8 mouse cellular contexts compared by ENCODE assay signal in the genomic region with DNA sequence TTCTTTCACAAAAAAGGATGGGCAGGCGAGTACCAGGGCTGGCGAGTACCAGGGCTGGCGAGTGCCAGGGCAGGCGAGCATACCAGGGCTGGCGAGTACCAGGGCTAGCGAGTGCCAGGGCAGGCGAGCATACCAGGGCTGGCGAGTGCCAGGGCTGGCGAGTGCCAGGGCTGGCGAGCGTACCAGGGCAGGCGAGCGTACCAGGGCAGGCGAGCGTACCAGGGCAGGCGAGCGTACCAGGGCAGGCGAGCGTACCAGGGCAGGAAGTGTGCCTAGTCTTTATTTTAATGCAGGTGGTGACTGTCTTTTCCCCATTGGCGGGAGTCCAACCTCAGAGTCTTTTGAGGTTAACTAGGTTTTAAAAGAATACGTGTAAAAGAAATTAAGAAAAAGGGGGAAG. TPM values are rescaled to one million over a fixed set of nuclear protein-coding genes. Genes with fewer than 3 reads are reported as not detected.
DNase-seq lines count a peak whose midpoint lies in the region; ATAC-seq lines count a peak whose summit lies in the region.
"Had no signal": no experiment of that assay in that cellular context is flagged by ENCODE, and none has a peak within 500 bp of the region (broad histone marks: within the 10 kb centered on the region; RNA-seq: fewer than 3 reads in every experiment).

No protein-coding gene starts in this region.

- WGBS in midbrain, embryonic 15.5 days: 79% methylated on average over 21 of the region's 21 CpGs

- no peak for ATAC-seq in midbrain, embryonic 15.5 days (replicated peaks)

- H3K27me3 ChIP-seq in midbrain, embryonic 15.5 days (replicated peaks): no peaks in the 10 kb centered on the region
- H3K27me3 ChIP-seq: neural tube, embryonic 12.5 days had no signal

- H3K36me3 ChIP-seq in midbrain, embryonic 15.5 days (replicated peaks): no peaks in the 10 kb centered on the region
- H3K36me3 ChIP-seq: neural tube, embryonic 12.5 days had no signal

- H3K4me1 ChIP-seq in midbrain, embryonic 15.5 days: peaks cover 10% of the 10 kb centered on the region

- H3K4me3 ChIP-seq in midbrain, embryonic 15.5 days: no peak overlapping the region
- H3K4me3 ChIP-seq: neural tube, embryonic 12.5 days had no signal

- no peaks in the 10 kb centered on the region for H3K9me3 ChIP-seq in midbrain, embryonic 15.5 days
- H3K9me3 ChIP-seq: neural tube, embryonic 12.5 days had no signal

- no peak overlapping the region for H3K4me2 ChIP-seq in midbrain, embryonic 15.5 days
- H3K4me2 ChIP-seq: neural tube, embryonic 12.5 days had no signal

- peak; percentile 30 to 34 for DNase-seq in spleen, adult 18-20 months
- no peak for DNase-seq in spleen, adult 12 weeks (ENCODE audit: low spot score)
- DNase-seq in cerebellum, adult 11-12 months: peak; percentile 68
- DNase-seq in kidney, postnatal 14 days: peak; percentile 26
- DNase-seq in thymus, postnatal 4 days: peak; percentile 58
- no peak for DNase-seq in right cerebral cortex, postnatal 14 days

- no peak overlapping the region for H3K27ac ChIP-seq in midbrain, embryonic 15.5 days
- H3K27ac ChIP-seq: neural tube, embryonic 12.5 days had no signal

- H3K9ac ChIP-seq in midbrain, embryonic 15.5 days: no peak overlapping the region
- H3K9ac ChIP-seq: neural tube, embryonic 12.5 days had no signal

RNA-seq across cellular contexts. Expression of a gene that starts 3.4 kb away (rescaled TPM):
- 64.9 and 65.2 TPM in 2 replicates for polyA plus RNA-seq in midbrain, embryonic 15.5 days (2015; fragmentation: Nextera tagmentation; extraction: Ambion mirVana)

RNA-seq across cellular contexts. Expression of a gene that starts 24.7 kb away (rescaled TPM):
- polyA plus RNA-seq in midbrain, embryonic 15.5 days (2015; fragmentation: Nextera tagmentation; extraction: Ambion mirVana): 44.8 and 48.4 TPM in 2 replicates

Comparison
In these comparisons a context has a peak if more than half of its experiments do, and no peak if none do; other contexts are left out.
1. DNase-seq: peak in spleen, adult 18-20 months (2 of 2), cerebellum, adult 11-12 months (single experiment), kidney, postnatal 14 days (single experiment) and thymus, postnatal 4 days (single experiment); none in spleen, adult 12 weeks (single experiment) and right cerebral cortex, postnatal 14 days (single experiment).